Mouse (Mus musculus): Measurements from ENCODE around the gene Ccdc57.

DNA sequence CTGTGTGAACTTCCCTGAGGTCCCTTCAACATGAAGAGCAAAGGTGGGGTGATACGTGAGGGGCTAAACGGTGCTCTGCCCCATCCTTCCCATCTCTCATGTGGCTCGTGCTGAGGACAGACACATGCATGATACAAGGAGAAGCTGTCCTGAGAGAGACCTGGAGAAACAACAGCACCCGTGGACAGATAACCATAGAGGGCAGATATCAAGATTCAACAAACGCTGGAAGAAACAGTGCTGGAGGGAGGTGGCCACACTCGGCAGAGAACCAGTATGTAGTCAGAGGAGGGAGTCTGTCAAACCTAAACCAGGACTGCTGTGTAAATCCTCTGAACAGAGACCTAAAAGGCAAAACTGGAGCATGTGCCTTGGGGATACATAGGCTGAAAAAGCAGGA, 37.2 kb downstream of the Ccdc57 start:
- TF ChIP-seq POLR2A (IDR thresholded peaks at IDR 0.05; ENCODE audit: low read depth, low read length) (no peak), CTCF (conservative IDR thresholded peaks at IDR 0.05; ENCODE audit: insufficient read depth, insufficient read length, low read depth, low read length) (no peak)

Data from kidney, adult 2 months (tissue).